Mouse (Mus musculus): ENCODE measurements around the gene Hist1h2ab. TPM values are rescaled to one million over a fixed set of nuclear protein-coding genes. Genes with fewer than 3 reads are reported as not detected.

The Hist1h2ab gene
- total RNA-seq, 1 experiment, result 2,399 TPM

GRCm38 (mm10) chr13:23799405-23799804 lies 48.5 kb downstream of the Hist1h2ab start:
- DNase-seq (ENCODE audit: low read depth, low spot score), result no peak
- Histone ChIP-seq H3K4me3 (ENCODE audit: insufficient read depth in 1 of 2, low read depth in 1 of 2, low read length in 2 of 2, poor library complexity in 1 of 2, severe bottlenecking in 1 of 2) (no peak overlapping the region), H3K27ac (ENCODE audit: insufficient read depth, low read depth, low read length, poor library complexity, severe bottlenecking) (no peak overlapping the region), H3K4me1 (ENCODE audit: control insufficient read depth in 2 of 2, insufficient read depth in 2 of 2, low read length in 2 of 2, poor library complexity in 1 of 2) (no peaks in the 10 kb centered on the region), H3K36me3 (ENCODE audit: control insufficient read depth, insufficient read depth, low read length, poor library complexity, severe bottlenecking) (no peaks in the 10 kb centered on the region), H3K9me3 (ENCODE audit: control insufficient read depth, insufficient read depth, low read depth, low read length) (no peaks in the 10 kb centered on the region), H3K9ac (ENCODE audit: insufficient read depth, low read depth, low read length, poor library complexity, severe bottlenecking) (no peak overlapping the region)
- in situ Hi-C loops (cut with MboI; ENCODE audit: low sequenced_read_pairs in 2 of 2, unreplicated experiment in 2 of 2), result loop anchor here in 1 of 2 experiments (25.0 kb wide), 1 partner anchor 513 kb away; no protein-coding TSS in a partner anchor
- no peak for TF ChIP-seq ZC3H11A (IDR thresholded peaks at IDR 0.05; ENCODE audit: borderline replicate concordance, low read depth, low read length)
- no peak for TF ChIP-seq ZNF384 (IDR thresholded peaks at IDR 0.05; ENCODE audit: low read depth, low read length)
- no peak for TF ChIP-seq CHD2 (IDR thresholded peaks at IDR 0.05; ENCODE audit: low read depth, low read length)
- no peak for TF ChIP-seq HCFC1 (IDR thresholded peaks at IDR 0.05; ENCODE audit: borderline replicate concordance, insufficient read depth, low read length)

Other genes starting within 250 kb of the Hist1h2ab start
- gene Hist1h4h, start 220.1 kb upstream of the Hist1h2ab start, total RNA-seq (2012; rRNA removed), result 2,382 and 2,804 TPM in 2 replicates
- 1,402 and 1,887 TPM in 2 replicates for gene Hist1h2af, start 217.2 kb upstream of the Hist1h2ab start, total RNA-seq (2012; rRNA removed)
- 436 and 621 TPM in 2 replicates for gene Hist1h3g, start 215.7 kb upstream of the Hist1h2ab start, total RNA-seq (2012; rRNA removed)
- gene Hist1h2bh, start 207.7 kb upstream of the Hist1h2ab start, total RNA-seq (2012; rRNA removed), result 98.5 and 146 TPM in 2 replicates
- 245 and 289 TPM in 2 replicates for gene Hist1h3f, start 207.1 kb upstream of the Hist1h2ab start, total RNA-seq (2012; rRNA removed)
- 1,886 and 2,172 TPM in 2 replicates for gene Hist1h4f, start 199.5 kb upstream of the Hist1h2ab start, total RNA-seq (2012; rRNA removed)
- 68.4 and 97.6 TPM in 2 replicates for gene Hist1h1d, start 197.9 kb upstream of the Hist1h2ab start, total RNA-seq (2012; rRNA removed)
- gene Hist1h3e, start 188.8 kb upstream of the Hist1h2ab start, total RNA-seq (2012; rRNA removed), result 792 and 864 TPM in 2 replicates
- gene Hist1h2ae, start 179.9 kb upstream of the Hist1h2ab start, total RNA-seq (2012; rRNA removed), result 587 and 755 TPM in 2 replicates
- gene Hist1h2bg, start 179.7 kb upstream of the Hist1h2ab start, total RNA-seq (2012; rRNA removed), result 1,383 and 2,074 TPM in 2 replicates
- gene Hist1h2bf, start 176.9 kb upstream of the Hist1h2ab start, total RNA-seq (2012; rRNA removed), result 677 and 970 TPM in 2 replicates
- 1,000 and 1,148 TPM in 2 replicates for gene Hist1h2ad, start 176.7 kb upstream of the Hist1h2ab start, total RNA-seq (2012; rRNA removed)
- 80.2 and 103 TPM in 2 replicates for gene Hist1h3d, start 175.4 kb upstream of the Hist1h2ab start, total RNA-seq (2012; rRNA removed)
- gene Hist1h4d, start 169.5 kb upstream of the Hist1h2ab start, total RNA-seq (2012; rRNA removed), result 713 and 869 TPM in 2 replicates
- gene Hist1h2be, start 130.0 kb upstream of the Hist1h2ab start, total RNA-seq (2012; rRNA removed), result 119 and 195 TPM in 2 replicates
- gene Hist1h1e, start 128.6 kb upstream of the Hist1h2ab start, total RNA-seq (2012; rRNA removed), result 131 and 207 TPM in 2 replicates
- gene Hist1h2ac, start 67.2 kb upstream of the Hist1h2ab start, total RNA-seq (2012; rRNA removed), result 112 and 141 TPM in 2 replicates
- gene Hist1h2bc, start 66.9 kb upstream of the Hist1h2ab start, total RNA-seq (2012; rRNA removed), result 355 and 545 TPM in 2 replicates
- gene Hist1h1t, start 55.3 kb upstream of the Hist1h2ab start, total RNA-seq (2012; rRNA removed), result 7.7 and 13.3 TPM in 2 replicates
- 326 and 496 TPM in 2 replicates for gene Hist1h4c, start 52.7 kb upstream of the Hist1h2ab start, total RNA-seq (2012; rRNA removed)
- 1.1 and 1.5 TPM in 2 replicates for gene Hfe, start 40.3 kb upstream of the Hist1h2ab start, total RNA-seq (2012; rRNA removed)
- gene Hist1h1c, start 12.3 kb upstream of the Hist1h2ab start, total RNA-seq (2012; rRNA removed), result 379 and 496 TPM in 2 replicates
- gene Hist1h3c, start 5.5 kb upstream of the Hist1h2ab start, total RNA-seq (2012; rRNA removed), result 970 and 1,161 TPM in 2 replicates
- 1,224 and 1,736 TPM in 2 replicates for gene Hist1h2bb, start 4.4 kb upstream of the Hist1h2ab start, total RNA-seq (2012; rRNA removed)
- gene Hist1h3b, start 1.1 kb downstream of the Hist1h2ab start, total RNA-seq (2012; rRNA removed), result 667 and 954 TPM in 2 replicates
- 1,054 and 1,339 TPM in 2 replicates for gene Hist1h4b, start 5.9 kb downstream of the Hist1h2ab start, total RNA-seq (2012; rRNA removed)
- 1,331 and 1,744 TPM in 2 replicates for gene Hist1h4a, start 10.1 kb downstream of the Hist1h2ab start, total RNA-seq (2012; rRNA removed)
- gene Hist1h3a, start 11.3 kb downstream of the Hist1h2ab start, total RNA-seq (2012; rRNA removed), result 470 and 728 TPM in 2 replicates
- gene Hist1h1a, start 12.5 kb downstream of the Hist1h2ab start, total RNA-seq (2012; rRNA removed), result 1,149 and 1,468 TPM in 2 replicates
- gene Trim38, start 18.8 kb downstream of the Hist1h2ab start, total RNA-seq (2012; rRNA removed), result 0.21 and 0.40 TPM in 2 replicates
- gene Slc17a2, start 55.9 kb downstream of the Hist1h2ab start, total RNA-seq (2012; rRNA removed), result not detected in 2 replicates
- not detected in 2 replicates for gene Slc17a3, start 88.3 kb downstream of the Hist1h2ab start, total RNA-seq (2012; rRNA removed)
- not detected in 2 replicates for gene Slc17a1, start 116.6 kb downstream of the Hist1h2ab start, total RNA-seq (2012; rRNA removed)
- gene Slc17a4, start 163.9 kb downstream of the Hist1h2ab start, total RNA-seq (2012; rRNA removed), result not detected in 2 replicates
- 37.2 and 67.4 TPM in 2 replicates for gene Hist1h2ba, start 183.0 kb downstream of the Hist1h2ab start, total RNA-seq (2012; rRNA removed)
- gene Hist1h2aa, start 183.3 kb downstream of the Hist1h2ab start, total RNA-seq (2012; rRNA removed), result 140 and 167 TPM in 2 replicates
- not detected in 2 replicates for gene Scgn, start 240.1 kb downstream of the Hist1h2ab start, total RNA-seq (2012; rRNA removed)